Mouse (Mus musculus) kidney, postnatal 0 days (tissue): ENCODE results near the gene Thbs2. TPM values are rescaled to one million over a fixed set of nuclear protein-coding genes. Genes with fewer than 3 reads are reported as not detected.
A peak's percentile ranks its signal among the peaks of the same experiment; 100 is the strongest.

Source experiments
- ATAC-seq: fragments of 200-750 bp; cut with Nextera tagmentation; replicated peaks from 2 replicates; pipeline ENCODE4 v1.8.0; 2017; ENCODE audit warnings: low read depth, moderate number of reproducible peaks, moderate TSS enrichment, moderate library complexity; ENCODE audit not compliant: low FRiP score
- DNase-seq: peaks from one replicate; pipeline ENCODE4 v3.0.0-alpha.2; 2016; ENCODE audit warnings: low spot score
- H3K27ac ChIP-seq: fragments of 300-500 bp; sonication (generic); 2 replicates; pipeline ENCODE4 v1.5.1; 2014; ENCODE audit warnings: mild to moderate bottlenecking
- H3K27me3 ChIP-seq: fragments of 300-500 bp; sonication (generic); 2 replicates; pipeline ENCODE4 v1.6.1; 2014; ENCODE audit warnings: low read length, mixed read lengths; ENCODE audit not compliant: insufficient read depth
- H3K36me3 ChIP-seq: fragments of 300-500 bp; sonication (generic); 2 replicates; pipeline ENCODE4 v1.6.1; 2014; ENCODE audit warnings: low read length, mixed read lengths; ENCODE audit not compliant: insufficient read depth
- H3K4me1 ChIP-seq: fragments of 300-500 bp; sonication (generic); replicated peaks from 2 replicates; pipeline ENCODE4 v1.6.1; 2014; ENCODE audit warnings: antibody characterized with exemption, low read length, mixed read lengths; ENCODE audit not compliant: insufficient read depth
- H3K4me2 ChIP-seq: fragments of 300-500 bp; sonication (generic); 2 replicates; pipeline ENCODE4 v1.6.1; 2014; ENCODE audit warnings: mild to moderate bottlenecking, low read length, moderate library complexity, mixed read lengths
- H3K4me3 ChIP-seq: fragments of 300-500 bp; sonication (generic); replicated peaks from 2 replicates; pipeline ENCODE4 v1.5.1; 2014; ENCODE audit warnings: low read depth, low read length
- H3K9ac ChIP-seq: fragments of 300-500 bp; sonication (generic); 2 replicates; pipeline ENCODE4 v1.6.1; 2014; ENCODE audit warnings: low read depth, low read length
- H3K9me3 ChIP-seq: fragments of 300-500 bp; sonication (generic); replicated peaks from 2 replicates; pipeline ENCODE4 v1.6.1; 2016; ENCODE audit warnings: low read length, inconsistent platforms, mixed read lengths
- CTCF ChIP-seq: IDR thresholded peaks from 2 replicates; pipeline ENCODE4 v1.5.1; 2016; ENCODE audit warnings: antibody characterized with exemption, low read depth, mild to moderate bottlenecking, moderate library complexity
- WGBS: fragments of 180-500 bp; shearing (Covaris S2); extraction: QIAGEN DNeasy Blood & Tissue Kit; methylation state at CpG from one replicate; pipeline ENCODE4 v1.1.7; 2014; 5-methylcytosine and 5-hydroxymethylcytosine counted together
- polyA plus RNA-seq: library from polyadenylated mRNA; unstranded; fragments of >200 nt; fragmentation: Nextera tagmentation; extraction: Ambion mirVana; gene quantifications from 2 replicates; pipeline ENCODE4 v1.2.1, GENCODE M21; 2015

The Thbs2 gene
- polyA plus RNA-seq, 1 experiment from 2014 or later: 24.6 TPM

- Histone ChIP-seq H3K4me3 (no peak overlapping the region), H3K27ac (no peak overlapping the region), H3K4me2 (no peak overlapping the region), H3K27me3 (no peaks in the 10 kb centered on the region), H3K4me1 (no peaks in the 10 kb centered on the region), H3K9me3 (no peaks in the 10 kb centered on the region), H3K9ac (no peak overlapping the region), H3K36me3 (no peaks in the 10 kb centered on the region)
- WGBS: 46% methylated on average over 4 of the region's 4 CpGs
- DNase-seq: no peak
- TF ChIP-seq CTCF: no peak
- ATAC-seq: no peak
Observed at GRCm38 (mm10) chr17:14667225-14667624, 26.8 kb downstream of the Thbs2 start.

- H3K9me3 ChIP-seq: no peaks in the 10 kb centered on the region
- H3K4me1 ChIP-seq: no peaks in the 10 kb centered on the region
- H3K4me2 ChIP-seq: no peak overlapping the region
- no peaks in the 10 kb centered on the region for H3K36me3 ChIP-seq
- no peak overlapping the region for H3K27ac ChIP-seq
- ATAC-seq (no peak), DNase-seq (no peak)
- TF ChIP-seq CTCF: no peak
- no peak overlapping the region for H3K9ac ChIP-seq
- H3K27me3 ChIP-seq: no peaks in the 10 kb centered on the region
- no peak overlapping the region for H3K4me3 ChIP-seq
- WGBS: 58% methylated on average over 2 of the region's 2 CpGs
Observed at GRCm38 (mm10) chr17:14666451-14666850, 27.6 kb downstream of the Thbs2 start.

GRCm38 (mm10) chr17:14663366-14663765 is 30.7 kb downstream of the Thbs2 start:
- TF ChIP-seq CTCF: no peak
- Histone ChIP-seq H3K27ac (no peak overlapping the region), H3K9ac (no peak overlapping the region), H3K27me3 (no peaks in the 10 kb centered on the region), H3K9me3 (no peaks in the 10 kb centered on the region), H3K4me1 (no peaks in the 10 kb centered on the region), H3K4me2 (no peak overlapping the region), H3K4me3 (no peak overlapping the region), H3K36me3 (no peaks in the 10 kb centered on the region)
- DNase-seq (no peak), ATAC-seq (no peak)
- 84% methylated on average over 5 of the region's 5 CpGs for WGBS

GRCm38 (mm10) chr17:14662409-14662808 is 31.6 kb downstream of the Thbs2 start:
- no peak for TF ChIP-seq CTCF
- 83% methylated on average over 6 of the region's 6 CpGs for WGBS
- H3K4me2 ChIP-seq: no peak overlapping the region
- no peaks in the 10 kb centered on the region for H3K9me3 ChIP-seq
- no peak for ATAC-seq
- no peak for DNase-seq
- H3K36me3 ChIP-seq: no peaks in the 10 kb centered on the region
- no peak overlapping the region for H3K9ac ChIP-seq
- H3K4me3 ChIP-seq: no peak overlapping the region
- H3K27me3 ChIP-seq: no peaks in the 10 kb centered on the region
- no peak overlapping the region for H3K27ac ChIP-seq
- no peaks in the 10 kb centered on the region for H3K4me1 ChIP-seq

- ATAC-seq: no peak
- WGBS: 46% methylated on average over 4 of the region's 4 CpGs
Observed at GRCm38 (mm10) chr17:14659746-14660145, 34.3 kb downstream of the Thbs2 start.

GRCm38 (mm10) chr17:14658123-14658522 is 35.9 kb downstream of the Thbs2 start:
- TF ChIP-seq CTCF: no peak
- H3K4me3 ChIP-seq: no peak overlapping the region
- H3K4me1 ChIP-seq: no peaks in the 10 kb centered on the region
- DNase-seq (no peak), ATAC-seq (no peak)
- H3K4me2 ChIP-seq: no peak overlapping the region
- no peaks in the 10 kb centered on the region for H3K9me3 ChIP-seq
- no peaks in the 10 kb centered on the region for H3K36me3 ChIP-seq
- WGBS: 83% methylated on average over 2 of the region's 2 CpGs
- no peak overlapping the region for H3K27ac ChIP-seq
- no peak overlapping the region for H3K9ac ChIP-seq
- H3K27me3 ChIP-seq: no peaks in the 10 kb centered on the region

More at GRCm38 (mm10) chr17:14659746-14660145, 34.3 kb downstream of the Thbs2 start:
- Histone ChIP-seq H3K27ac (no peak overlapping the region), H3K9me3 (no peaks in the 10 kb centered on the region), H3K36me3 (no peaks in the 10 kb centered on the region), H3K4me2 (no peak overlapping the region), H3K27me3 (no peaks in the 10 kb centered on the region), H3K4me1 (no peaks in the 10 kb centered on the region), H3K9ac (no peak overlapping the region), H3K4me3 (no peak overlapping the region)
- no peak for TF ChIP-seq CTCF
- DNase-seq: peak; percentile 40

- Histone ChIP-seq H3K9ac (no peak overlapping the region), H3K4me2 (no peak overlapping the region), H3K27ac (no peak overlapping the region), H3K4me1 (no peaks in the 10 kb centered on the region), H3K9me3 (no peaks in the 10 kb centered on the region), H3K4me3 (no peak overlapping the region), H3K27me3 (no peaks in the 10 kb centered on the region), H3K36me3 (no peaks in the 10 kb centered on the region)
- peak; percentile 37 for DNase-seq
- no peak for ATAC-seq
- TF ChIP-seq CTCF: no peak
Observed at GRCm38 (mm10) chr17:14657123-14657522, 36.9 kb downstream of the Thbs2 start.
